ENCODE assay signal across 35 mouse cellular contexts in the genomic region with DNA sequence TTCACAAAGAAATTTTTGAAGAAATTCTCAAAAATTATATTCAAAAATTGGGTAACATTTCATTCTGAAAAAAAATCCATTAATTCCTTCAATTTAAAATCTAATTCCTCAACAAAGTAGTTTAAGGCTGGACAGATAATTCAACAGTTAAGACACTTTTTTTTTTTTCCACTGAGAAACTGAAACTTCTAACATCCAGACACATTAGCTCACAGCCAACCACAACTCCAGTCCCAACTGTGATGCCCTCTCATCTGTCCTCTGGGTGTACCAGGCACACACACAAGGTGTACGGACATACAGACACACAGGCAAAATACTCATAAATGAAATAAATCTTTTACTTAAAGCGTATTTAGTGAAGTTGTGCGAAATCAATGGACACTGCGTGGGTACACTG.
"Had no signal": no experiment of that assay in that cellular context is flagged by ENCODE, and none has a peak within 500 bp of the region (broad histone marks: within the 10 kb centered on the region; RNA-seq: fewer than 3 reads in every experiment).

No protein-coding gene starts in this region.

- H3K4me1 ChIP-seq: heart, embryonic 12.5 days; heart, embryonic 13.5 days; heart, embryonic 15.5 days; hindbrain, embryonic 10.5 days; hindbrain, embryonic 12.5 days; hindbrain, embryonic 13.5 days; hindbrain, embryonic 15.5 days; intestine, embryonic 15.5 days; kidney, embryonic 15.5 days had no signal

- H3K4me2 ChIP-seq: heart, embryonic 11.5 days; heart, embryonic 12.5 days; heart, embryonic 13.5 days; heart, embryonic 15.5 days; hindbrain, embryonic 12.5 days; hindbrain, embryonic 13.5 days; hindbrain, embryonic 14.5 days; hindbrain, embryonic 15.5 days; intestine, embryonic 15.5 days; kidney, embryonic 15.5 days had no signal

- ATAC-seq: hindbrain, embryonic 16.5 days; hindbrain, postnatal 0 days; inflammation-experienced regulatory T-cells, adult 6 months; intestine, embryonic 15.5 days; intestine, embryonic 16.5 days; intestine, postnatal 0 days had no signal

- H3K27me3 ChIP-seq: heart, embryonic 12.5 days; heart, embryonic 13.5 days; heart, embryonic 15.5 days; hindbrain, embryonic 12.5 days; hindbrain, embryonic 13.5 days; hindbrain, embryonic 15.5 days; intestine, embryonic 15.5 days; kidney, embryonic 15.5 days had no signal

- H3K9me3 ChIP-seq: heart, embryonic 12.5 days; heart, embryonic 13.5 days; heart, embryonic 15.5 days; hindbrain, embryonic 10.5 days; hindbrain, embryonic 12.5 days; hindbrain, embryonic 13.5 days; hindbrain, embryonic 15.5 days; intestine, embryonic 15.5 days; kidney, embryonic 15.5 days had no signal

- DNase-seq: heart, postnatal 10 days; heart, postnatal 14 days; heart, postnatal 36 days; heart, postnatal 4 days; kidney, adult 11 months; kidney, adult 18-20 months; kidney, adult 2 months; kidney, adult 8-10 months; kidney, adult 9 months; kidney, postnatal 10 days; kidney, postnatal 14 days; kidney, postnatal 25 days; kidney, postnatal 36 days; kidney, postnatal 4 days; layer of hippocampus, adult 9-11 months; layer of hippocampus, postnatal 36 days had no signal

- H3K27ac ChIP-seq: heart, embryonic 13.5 days; heart, embryonic 15.5 days; hindbrain, embryonic 10.5 days; hindbrain, embryonic 12.5 days; hindbrain, embryonic 13.5 days; hindbrain, embryonic 14.5 days; hindbrain, embryonic 15.5 days; hindbrain, postnatal 0 days; intestine, embryonic 15.5 days; kidney, embryonic 15.5 days; kidney, postnatal 0 days; layer of hippocampus, adult 2 months; left cerebral cortex, adult 2 months had no signal

- H3K4me3 ChIP-seq: heart, embryonic 12.5 days; heart, embryonic 13.5 days; heart, embryonic 15.5 days; hindbrain, embryonic 10.5 days; hindbrain, embryonic 12.5 days; hindbrain, embryonic 13.5 days; hindbrain, embryonic 15.5 days; intestine, embryonic 15.5 days; kidney, embryonic 15.5 days; layer of hippocampus, adult 2 months; left cerebral cortex, adult 2 months had no signal

- H3K9ac ChIP-seq: heart, embryonic 12.5 days; heart, embryonic 13.5 days; heart, embryonic 15.5 days; hindbrain, embryonic 12.5 days; hindbrain, embryonic 13.5 days; hindbrain, embryonic 14.5 days; hindbrain, embryonic 15.5 days; intestine, embryonic 15.5 days; kidney, embryonic 15.5 days had no signal
